Mouse (Mus musculus): ENCODE measurements around the gene Gcnt2.

DNA sequence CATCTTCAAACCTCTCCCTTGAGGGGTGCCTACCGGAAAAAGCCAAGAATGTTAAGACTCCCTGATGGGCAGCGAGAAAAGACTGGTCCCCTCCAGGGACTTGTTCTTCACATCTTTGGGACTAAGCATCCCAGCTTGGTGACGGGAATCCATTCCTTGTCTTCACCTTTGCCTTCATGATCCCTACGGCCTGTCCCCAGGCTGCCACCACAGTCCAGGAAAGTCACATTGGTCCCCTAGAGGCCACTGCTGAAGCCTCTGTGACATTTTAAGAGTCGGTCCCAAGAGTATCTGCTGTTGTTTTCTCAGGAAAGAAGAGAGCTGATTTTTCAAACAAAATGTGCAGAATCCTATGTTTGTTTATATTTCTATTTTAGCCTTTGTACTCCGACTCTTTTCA is 52.4 kb downstream of the Gcnt2 start:
- TF ChIP-seq CTCF (IDR thresholded peaks at IDR 0.05; ENCODE audit: extremely low read depth, insufficient read depth, insufficient read length, insufficient replicate concordance), result no peak
- no peak for TF ChIP-seq POLR2A (IDR thresholded peaks at IDR 0.05; ENCODE audit: low read depth, low read length)

All from spleen, adult 2 months (tissue).